Mouse (Mus musculus) common myeloid progenitor, adult 5-6 weeks (primary cell): Measurements from ENCODE around the gene Arhgdia. TPM values are rescaled to one million over a fixed set of nuclear protein-coding genes. Genes with fewer than 3 reads are reported as not detected.
"Not testable (repeated sequence)": the region's sequence is repeated elsewhere in the genome, so short reads cannot be mapped to it uniquely, and the experiment has no call there.

Source experiments
- ATAC-seq: replicated peaks from 2 replicates; pipeline ENCODE4 v1.8.0; 2016; ENCODE audit warnings: low read depth, mild to moderate bottlenecking, moderate TSS enrichment, inconsistent platforms; ENCODE audit not compliant: poor library complexity, severe bottlenecking
- total RNA-seq: library from RNA; stranded (forward); fragments of 200-1000, 187-1606 nt; gene quantifications from 2 replicates; pipeline ENCODE4 v1.2.3, GENCODE M21; 2017

Gene Arhgdia
- total RNA-seq, 1 experiment from 2014 or later, result 170 TPM

DNA sequence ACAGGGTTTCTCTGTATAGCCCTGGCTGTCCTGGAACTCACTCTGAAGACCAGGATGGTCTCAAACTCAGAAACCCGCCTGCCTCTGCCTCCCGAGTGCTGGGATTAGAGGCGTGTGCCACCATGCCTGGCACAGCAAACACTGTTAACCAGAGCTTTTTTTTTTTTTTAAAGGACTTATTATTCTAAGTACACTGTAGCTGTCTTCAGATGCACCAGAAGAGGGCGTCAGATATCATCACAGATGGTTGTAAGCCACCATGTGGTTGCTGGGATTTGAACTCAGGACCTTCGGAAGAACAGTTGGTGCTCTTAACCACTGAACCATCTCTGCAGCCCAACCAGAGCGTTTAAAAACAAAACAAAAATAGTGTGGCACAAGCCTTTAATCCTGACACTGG lies 22.6 kb downstream of the Arhgdia start:
- not testable (repeated sequence) for ATAC-seq

DNA sequence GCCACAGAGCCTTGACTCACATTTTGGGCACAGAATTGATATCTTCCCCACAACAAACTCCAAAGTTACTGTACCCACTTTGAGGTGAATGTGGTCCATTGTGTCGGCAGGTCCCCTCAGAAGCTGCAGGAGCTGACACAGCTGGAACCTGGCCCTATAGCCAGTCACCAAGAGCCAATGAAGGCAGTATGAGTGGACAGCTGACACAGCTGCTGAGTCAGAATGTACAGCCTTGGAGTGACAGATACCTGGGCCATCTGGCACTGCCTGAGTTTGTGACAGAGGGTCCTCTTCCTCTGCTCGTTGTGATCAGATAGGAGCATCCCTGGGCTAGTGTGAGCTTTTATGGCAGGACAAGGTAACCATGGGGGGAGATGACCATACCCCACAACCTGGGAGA lies 26.2 kb downstream of the Arhgdia start:
- no peak for ATAC-seq

DNA sequence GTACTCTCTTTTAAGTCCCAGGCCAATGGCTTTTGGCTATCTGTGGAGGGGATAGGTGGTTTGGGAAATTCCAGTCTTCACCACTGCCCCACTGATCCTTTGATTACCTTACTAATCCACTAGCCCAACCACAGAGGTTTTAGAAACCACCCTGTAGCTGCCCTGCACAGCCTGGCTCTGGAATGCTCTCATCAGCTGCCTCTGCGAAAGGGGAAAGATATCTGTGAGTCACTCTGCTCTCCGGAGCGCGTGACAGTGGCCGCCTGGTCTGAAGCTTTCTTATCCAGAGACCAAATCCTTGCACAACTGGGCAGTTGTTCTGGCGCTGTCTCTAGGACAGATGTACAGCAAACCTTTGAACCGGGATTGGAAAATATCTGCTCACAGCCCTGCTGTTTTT lies 26.6 kb downstream of the Arhgdia start:
- ATAC-seq, result no peak

DNA sequence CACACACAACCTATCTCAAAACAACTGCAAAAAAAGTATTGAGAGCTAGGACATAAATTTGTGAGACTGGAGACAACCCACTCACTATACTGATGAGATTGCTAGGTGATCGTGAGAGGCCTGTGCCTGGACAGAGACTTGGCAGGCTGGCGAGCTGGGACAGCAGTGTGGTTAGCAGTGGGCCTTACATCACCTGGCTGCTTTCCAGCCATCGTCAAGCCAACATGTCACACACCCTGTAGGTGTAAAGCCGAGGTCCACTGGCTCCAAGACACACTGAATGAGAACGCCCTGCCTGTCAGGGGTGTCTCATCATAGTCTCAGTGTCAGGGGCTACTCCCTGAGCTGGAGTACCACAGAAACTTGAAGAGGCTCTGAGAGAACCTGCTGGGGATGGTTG lies 28.7 kb downstream of the Arhgdia start:
- no peak for ATAC-seq

DNA sequence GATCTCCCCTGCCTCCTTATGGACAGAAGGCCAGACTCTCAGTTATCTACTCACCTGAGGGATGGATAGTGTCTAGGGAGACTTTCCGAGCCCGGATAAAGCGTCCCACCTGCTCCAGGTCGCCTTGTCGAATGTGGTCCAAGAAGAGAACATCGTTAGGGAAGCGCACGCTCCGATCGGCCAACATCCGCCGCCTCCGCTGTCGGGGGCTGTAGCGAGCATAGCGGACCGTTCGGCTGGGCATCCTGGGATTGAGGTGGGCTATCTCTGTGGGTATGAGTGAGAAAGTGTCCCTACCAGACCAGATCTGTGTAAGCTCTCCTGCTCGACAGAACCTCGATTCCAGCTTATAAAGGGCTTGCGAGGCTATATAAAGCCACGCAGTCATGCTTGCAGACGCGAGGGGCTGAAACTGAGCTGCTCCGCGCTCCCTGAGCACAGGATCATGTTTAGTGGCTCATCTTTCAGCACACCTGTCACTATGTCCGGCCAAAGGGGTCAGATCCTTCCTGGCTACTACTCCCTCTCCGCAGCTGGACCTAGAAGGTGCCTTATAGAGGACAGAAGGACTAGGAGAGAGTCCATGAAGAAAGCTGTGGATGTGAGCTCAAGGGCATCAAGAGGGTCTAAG lies 30.5 kb downstream of the Arhgdia start, which contains the start of gene Ppp1r27:
Gene Ppp1r27, minus strand, starts transcription at position 323 of the 631 bp plus-strand sequence.
- no peak for ATAC-seq

DNA sequence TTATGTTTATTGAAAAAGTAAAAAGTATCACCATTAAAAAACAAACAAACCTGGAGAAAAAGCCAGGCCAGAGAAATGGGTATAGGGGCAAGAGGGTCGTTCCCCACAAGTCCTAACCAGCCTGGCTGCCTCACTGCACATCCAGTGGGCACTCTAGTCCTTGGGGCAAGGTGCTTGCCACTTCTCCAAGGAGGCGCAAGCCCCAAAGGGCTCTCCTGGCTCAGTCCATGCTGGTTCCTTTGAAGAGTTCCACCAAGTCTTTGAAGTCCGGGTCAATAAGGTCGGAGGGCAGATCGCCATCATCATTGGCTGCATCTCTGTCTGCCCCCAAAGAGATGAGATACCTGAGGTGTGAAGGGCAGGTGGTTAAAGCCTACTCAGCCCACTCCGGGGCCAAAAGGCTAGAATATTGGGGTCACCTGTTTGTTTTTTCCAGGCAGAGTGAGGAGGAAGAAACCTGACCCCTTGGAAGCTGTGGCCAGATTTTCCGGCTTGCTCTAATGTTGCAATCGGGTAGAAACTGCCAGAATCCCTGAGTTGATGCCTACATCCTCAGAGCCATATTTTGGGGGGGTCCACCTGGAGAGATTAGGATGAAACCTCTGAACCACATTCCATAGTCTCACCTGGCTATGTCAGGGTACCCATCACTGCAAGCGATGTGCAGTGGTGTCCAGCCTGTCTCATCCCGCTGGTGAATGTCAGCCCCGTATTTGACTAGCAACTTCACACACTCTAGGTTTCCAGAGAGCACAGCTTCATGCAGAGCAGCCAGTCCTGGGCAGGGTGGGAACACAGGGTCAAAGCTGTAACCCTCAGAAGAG lies 31.2 kb downstream of the Arhgdia start:
- ATAC-seq, result no peak

DNA sequence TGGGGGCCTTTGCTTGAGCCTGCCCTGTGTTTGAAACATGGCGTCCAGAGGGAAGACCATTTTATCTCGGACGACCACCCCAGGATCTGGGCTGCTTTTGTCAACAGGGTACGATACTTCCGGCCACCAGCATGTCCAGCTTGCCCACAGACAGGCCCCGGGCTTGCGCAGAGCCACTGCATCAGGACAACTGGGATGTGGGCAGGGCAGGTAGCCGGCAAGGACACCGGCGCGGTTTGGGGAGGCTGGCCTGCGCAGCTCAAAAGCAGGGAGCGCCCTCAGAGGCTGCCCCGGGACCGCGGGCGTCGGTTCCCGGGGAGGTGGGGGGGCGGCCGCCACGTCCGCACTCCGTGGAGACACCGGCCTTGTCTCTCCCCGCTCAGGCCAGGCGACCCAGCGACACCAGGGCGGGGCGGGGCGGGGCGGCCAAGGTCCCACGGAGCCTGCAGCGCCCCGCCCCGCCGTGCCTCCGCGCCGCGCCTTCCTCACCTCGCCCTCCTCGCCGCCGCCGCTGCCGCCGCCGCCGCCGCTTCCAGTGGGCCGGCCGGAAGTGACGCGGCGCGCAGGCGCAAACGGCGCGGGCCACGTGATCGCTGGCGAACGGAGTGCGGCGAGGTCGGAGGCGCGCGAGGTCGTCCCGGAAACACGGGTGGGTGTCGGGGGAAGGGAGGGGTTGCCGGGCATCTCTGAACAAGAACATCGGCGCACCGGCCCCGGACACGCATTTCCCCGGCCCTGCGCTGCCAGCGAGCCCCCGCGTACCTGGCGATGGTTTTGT lies 32.1 kb downstream of the Arhgdia start, which contains the start of gene Mcrip1:
Gene Mcrip1, minus strand, starts transcription at position 560 of the 778 bp plus-strand sequence.
- ATAC-seq, result peak; percentile 66

DNA sequence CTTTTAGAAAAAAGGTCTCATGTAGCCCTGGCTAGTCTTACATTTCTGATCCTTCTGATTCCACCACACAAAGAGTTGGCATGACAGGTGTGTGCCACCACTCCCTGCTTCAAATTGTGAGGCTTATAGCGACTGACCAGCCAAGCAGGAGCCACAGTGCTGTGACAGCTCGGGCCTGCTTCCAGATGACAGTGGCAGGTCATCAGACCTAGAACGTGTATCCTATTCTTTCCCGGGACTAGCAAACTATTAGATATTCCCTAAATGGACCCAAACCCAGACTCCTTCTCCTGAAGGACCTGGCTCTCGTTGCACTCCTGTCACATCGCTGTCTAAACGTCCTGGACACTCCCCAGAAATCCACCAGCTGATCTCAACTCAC lies 32.6 kb downstream of the Arhgdia start:
- ATAC-seq, result 0 out of 2 replicates have a peak, but pooled peaks have one; percentile 6

DNA sequence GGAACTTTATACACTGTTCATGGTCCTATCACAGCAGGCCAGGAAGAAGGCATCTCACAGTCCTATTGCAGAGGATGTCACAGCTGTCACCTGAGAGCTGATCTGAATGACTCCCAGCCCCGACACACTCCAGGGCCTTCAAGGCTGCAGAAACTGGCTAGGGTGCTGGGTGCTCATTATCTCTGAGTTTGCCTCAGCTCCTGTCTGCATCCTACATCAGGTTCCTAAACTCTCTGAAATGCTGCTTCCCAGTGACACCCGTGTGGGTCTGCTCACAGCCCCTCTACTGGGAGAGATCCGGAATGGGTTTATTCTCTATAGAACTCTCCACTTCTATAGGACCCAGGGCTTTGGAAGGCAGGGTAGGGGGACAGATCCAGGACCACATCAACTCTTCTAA lies 33.2 kb downstream of the Arhgdia start:
- ATAC-seq, result no peak

DNA sequence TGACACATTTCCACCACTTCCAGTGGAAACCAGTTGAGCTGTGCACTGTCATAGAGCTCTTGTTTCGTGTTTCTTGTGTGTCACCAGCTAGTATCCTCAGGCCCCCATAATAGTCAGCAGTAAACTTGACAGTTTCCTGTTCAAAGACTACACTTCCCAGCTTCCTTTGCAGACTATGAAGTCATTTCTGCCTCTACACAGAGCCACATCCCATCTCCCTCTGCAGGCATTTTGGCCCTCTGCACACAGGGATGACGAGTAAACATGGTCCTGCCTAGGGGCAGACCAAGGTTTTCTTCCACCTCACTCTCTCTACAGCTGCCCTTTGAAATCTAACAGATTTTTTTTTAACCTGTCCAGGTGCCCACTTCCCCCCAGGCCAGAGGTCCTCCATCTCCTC lies 34.0 kb downstream of the Arhgdia start:
- peak; percentile 40; the same call in 1 of the 2 replicates for ATAC-seq

DNA sequence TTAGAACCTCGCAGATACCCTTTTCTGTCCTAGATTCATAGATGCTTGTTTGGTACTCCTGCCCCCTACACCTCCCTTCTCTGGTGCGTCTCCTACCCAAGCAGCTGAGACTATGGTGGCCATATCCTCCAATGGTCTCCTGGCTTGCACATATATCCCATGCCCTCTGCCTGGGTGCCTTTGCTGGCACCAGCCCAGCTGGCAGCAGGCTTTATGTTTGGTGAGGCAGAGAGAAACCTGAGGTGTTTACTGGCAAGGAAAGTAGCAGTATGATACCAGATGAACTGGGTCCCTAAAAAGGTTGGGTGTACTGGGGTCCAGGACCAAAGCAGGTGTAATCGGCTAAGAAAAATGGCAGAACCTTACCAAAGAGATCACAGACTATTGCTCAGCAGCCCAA lies 35.5 kb downstream of the Arhgdia start:
- no peak for ATAC-seq

DNA sequence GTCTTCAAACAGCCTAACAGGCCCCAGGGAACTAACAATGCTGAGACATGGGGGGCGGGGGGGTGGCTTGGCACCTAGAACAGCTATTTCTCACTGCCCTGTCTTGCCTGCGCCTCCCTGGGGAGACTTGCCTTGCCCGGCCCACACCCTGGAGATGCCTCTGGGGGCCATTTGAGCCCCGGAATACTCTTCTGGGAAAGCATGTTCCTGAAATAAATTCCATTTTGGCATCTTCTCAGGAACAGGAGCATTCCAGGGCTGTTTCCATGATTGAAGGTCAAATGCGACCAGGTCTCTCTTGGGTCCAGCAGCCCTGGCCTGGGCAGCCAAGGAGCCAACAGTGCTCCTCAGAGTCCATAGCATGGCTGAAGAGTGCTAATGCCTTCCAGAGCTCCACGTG lies 39.0 kb downstream of the Arhgdia start:
- ATAC-seq, result no peak

DNA sequence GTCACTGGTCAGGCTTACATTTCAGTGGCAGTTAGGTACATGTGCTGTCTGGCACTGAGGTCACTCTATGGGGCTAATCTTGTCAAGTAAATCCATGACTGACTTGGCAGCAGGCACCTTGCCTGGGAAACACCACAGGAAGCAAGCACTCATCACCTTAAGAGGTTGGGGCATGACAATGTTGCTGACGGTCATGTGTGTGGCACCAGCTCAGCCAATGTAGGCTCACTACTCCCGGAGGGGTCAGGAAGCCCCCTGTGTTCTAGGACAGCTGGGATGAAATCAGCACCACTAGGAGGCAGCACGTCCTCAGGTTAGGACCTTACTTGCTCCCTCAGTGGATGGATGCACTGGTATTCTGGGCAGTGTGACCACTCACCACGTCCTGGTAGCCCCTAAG lies 39.5 kb downstream of the Arhgdia start:
- no peak for ATAC-seq

DNA sequence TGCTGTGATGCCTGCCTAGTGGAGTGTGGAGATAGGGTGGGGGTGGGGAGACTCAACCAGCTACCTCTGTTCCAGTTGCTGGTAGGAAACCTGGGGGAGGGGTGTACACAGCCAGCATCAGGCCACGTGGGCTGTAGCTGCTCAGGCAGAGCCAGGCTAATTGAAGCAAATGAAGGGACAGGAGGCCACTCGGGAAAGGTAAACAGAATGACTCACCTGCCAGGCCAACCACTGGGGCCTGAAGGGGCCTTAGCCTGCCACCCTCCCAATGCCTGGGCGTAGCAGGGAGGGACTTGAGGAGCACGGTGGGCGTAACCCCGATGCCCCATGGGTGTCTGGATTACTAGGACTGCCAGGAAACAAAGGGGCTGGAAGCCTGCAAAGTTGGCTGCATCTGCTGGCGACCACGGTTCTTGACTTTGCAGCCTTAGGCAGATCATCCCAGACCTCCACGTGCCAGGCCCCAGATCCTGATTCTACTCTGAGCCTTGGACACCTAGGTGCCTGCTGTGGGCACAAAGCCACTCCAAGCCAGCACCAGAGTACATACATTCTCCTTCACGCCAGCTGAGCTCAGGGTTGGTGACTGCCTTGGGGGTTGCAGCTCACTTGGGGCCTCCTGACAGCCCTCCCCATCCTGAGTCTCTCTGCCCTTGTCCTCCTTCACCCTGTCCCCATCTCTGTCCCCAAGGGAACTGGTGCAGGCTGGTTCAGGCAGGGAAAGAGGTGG lies 42.0 kb downstream of the Arhgdia start:
- ATAC-seq, result no peak

DNA sequence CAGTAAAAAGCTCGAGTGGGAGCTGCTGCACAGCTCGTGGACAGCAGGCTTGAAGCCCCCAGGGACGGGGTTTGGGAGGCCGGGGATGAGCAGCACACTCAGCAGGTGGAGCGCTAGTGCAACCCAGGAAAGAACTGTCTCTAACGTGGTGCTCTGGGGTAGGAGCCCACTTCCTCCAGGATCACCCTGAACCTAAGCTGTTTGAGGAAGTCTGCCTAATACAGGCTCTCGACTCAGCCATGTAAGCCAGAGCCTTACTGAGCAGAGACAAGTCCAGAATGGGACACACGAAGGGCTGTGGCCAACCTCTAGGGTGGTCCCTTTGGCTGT lies 42.5 kb downstream of the Arhgdia start:
- ATAC-seq, result peak; percentile 71

DNA sequence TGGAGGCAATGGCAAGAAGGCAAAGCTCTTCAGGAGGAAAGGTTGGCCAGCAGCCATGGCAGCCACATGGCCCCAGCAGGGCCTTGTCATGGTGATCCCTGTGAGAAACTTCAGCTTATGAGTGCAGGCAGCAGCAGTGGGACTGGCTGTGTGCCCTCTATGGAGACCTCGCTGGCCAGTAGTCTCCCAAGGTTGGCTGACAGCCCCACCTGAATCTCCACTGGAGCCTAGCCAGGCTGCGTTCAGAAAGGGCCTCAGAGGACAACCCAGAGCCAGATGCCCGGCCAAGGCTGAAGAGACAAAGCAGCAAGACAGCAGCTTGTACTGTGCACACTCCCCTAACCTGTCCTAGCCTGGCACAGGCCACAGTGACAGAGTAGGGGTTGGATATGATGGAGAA lies 42.9 kb downstream of the Arhgdia start:
- ATAC-seq, result no peak

DNA sequence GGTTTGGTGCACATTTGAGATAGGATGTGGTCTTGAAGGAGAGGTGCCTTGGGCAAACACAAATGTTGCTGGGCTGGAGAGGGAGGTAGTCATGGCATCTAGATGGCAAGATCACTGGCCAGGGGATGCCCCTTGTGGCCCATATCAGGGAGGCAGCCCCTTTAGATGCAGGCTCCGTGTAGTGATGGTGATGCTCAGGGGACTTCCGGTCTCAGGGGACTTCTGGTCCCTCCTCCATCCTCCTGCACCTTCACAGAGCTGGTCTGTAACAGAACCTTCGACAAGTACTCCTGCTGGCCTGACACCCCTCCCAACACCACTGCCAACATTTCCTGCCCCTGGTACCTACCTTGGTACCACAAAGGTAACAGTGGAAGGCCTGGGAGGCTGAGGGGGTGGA lies 45.6 kb downstream of the Arhgdia start:
- no peak for ATAC-seq

DNA sequence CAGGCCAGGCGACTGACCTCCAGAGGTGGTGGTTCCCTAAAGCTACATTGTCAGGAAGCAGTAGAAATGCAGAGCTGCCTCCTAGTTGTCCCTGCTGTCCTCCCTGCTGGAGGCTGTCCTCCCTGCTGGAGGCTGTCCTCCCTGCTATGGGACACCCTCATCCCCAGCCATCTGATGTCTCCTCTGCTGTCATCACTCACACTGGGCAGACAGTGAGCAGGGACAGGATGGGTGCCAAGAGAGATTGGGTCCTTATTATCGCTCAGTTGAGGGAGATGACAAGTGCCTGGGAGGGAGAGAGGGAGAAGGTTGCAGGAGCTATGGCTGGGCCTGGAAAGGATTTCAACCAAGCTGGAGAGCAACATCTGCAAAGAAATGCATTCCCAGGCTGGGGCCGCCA lies 46.3 kb downstream of the Arhgdia start:
- ATAC-seq, result no peak

DNA sequence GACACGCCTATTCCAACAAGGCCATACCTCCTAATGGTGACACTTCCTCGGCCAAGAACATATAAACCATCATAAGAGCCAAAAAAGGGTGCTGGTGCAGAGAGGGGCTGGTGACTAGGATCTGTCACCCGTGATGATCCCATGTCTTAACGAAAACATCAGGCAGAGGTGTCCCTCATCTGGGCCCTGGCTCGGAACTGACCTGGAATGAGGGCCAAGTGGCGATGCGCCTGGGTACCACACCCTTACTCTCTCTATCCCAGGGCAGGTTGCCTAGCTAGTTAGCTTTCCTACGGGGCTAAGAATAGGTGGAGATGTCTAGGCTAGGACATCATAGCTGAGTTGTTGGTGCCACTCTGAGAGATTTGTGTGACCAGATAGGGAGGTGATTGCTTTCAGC lies 47.3 kb downstream of the Arhgdia start:
- ATAC-seq, result no peak

DNA sequence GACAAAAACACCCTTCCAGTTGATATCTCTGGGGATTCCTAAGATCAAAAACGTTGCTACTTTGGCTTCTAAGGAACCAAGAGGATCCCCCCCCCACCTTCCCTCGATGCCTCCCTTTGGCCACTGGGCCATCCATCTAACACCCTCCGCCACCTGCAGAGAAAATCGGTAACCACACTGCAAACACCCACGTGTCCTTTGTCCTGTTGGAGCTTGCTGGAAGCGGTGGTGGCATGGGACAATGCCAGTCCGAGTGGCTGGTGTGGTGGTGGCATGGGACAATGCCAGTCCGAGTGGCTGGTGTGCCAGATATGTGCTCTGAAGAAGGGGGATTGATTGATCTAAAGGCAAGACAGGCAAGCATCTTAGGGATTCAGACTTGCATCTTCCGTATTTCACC lies 49.8 kb downstream of the Arhgdia start:
- no peak for ATAC-seq
